Mouse (Mus musculus): ENCODE measurements at regions not wholly inside any gene's neighbourhood (a gene's known extent, or its start where the extent isn't known, plus 50 kb on each side); places are given as distances from the start of the nearest gene placed in this dataset.

DNA sequence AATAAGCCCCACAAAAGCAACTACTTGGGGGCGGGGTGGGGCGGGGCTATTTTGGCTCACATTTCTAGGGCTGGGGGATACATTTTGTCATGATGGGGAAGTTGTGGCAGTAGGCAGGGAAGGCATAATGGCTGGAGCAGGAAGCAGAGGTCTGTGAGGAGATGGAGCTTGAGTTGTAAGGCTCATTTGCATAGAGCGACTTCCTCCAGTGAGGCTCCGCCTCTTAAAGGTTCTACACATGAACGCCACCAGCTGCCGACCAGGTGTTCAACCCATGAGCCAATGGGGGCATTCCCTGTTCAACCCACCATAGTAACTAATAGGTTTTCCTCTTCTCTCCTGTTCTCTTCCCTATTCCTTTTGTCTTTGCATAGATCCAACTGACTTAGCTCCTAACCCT lies 302.1 kb upstream of the 4931429L15Rik start:
- DNase-seq = no peak

DNA sequence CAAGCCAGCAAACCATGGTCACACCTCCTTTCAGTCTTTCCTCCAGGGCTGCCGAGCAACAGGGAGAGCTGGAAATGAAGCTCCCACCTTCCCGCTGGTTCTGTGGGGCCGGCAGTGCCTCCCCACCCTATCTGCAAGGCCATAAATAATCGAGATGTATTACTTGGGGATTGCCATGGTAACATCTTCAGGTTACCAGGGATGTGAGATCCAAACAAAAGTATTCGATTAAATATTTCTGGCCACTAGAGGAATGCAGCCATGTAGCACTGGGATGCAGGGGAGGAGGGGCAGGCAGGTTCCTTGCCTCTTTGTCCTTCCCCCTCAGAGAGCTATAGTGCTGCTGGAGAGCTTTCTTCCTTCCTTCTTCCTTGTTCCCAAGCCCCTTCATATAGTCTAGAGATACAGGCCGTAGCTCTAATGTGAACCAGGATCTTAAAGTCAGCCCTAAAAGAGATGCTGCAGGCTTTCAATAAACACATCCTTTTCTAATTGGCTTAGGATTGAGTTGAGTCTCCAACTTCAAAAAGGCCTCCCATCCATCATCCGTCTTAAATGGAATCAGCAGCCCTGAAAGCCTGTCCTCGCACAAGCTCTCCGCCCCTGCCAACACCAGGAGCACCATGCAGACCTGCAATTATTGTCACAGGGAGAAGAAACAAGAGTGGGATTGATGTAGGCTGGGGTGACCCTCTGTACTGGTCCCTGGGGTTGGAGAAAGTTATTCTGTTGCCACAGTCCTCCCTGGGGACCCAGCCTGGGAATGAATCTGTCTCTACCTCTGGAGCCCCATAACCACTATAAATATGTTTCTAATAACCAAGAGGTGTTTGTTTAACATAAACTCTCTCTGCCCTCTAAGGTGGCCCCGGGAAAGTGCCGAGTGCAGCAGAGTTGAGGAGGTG lies 290.6 kb upstream of the 4931429L15Rik start:
- no peak for DNase-seq

DNA sequence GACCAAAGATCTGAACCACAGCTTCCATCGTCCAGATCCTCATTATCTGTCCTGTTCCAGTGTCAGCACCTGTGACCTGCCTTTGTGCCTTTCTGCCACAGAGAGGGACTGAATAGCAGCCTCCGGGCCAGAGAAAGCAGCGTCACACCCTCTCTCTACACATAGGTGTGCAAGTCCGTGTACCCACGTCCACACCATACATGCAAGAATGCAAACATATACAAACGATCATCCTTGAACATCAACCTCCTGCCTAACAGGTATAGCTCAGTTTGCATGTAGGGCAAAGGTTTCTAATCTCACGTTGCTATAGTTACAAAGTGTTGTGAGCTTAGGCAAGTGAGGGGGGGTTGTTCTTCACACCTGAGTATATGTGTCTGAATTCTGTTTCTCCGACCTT lies 288.9 kb upstream of the 4931429L15Rik start:
- no peak for DNase-seq

DNA sequence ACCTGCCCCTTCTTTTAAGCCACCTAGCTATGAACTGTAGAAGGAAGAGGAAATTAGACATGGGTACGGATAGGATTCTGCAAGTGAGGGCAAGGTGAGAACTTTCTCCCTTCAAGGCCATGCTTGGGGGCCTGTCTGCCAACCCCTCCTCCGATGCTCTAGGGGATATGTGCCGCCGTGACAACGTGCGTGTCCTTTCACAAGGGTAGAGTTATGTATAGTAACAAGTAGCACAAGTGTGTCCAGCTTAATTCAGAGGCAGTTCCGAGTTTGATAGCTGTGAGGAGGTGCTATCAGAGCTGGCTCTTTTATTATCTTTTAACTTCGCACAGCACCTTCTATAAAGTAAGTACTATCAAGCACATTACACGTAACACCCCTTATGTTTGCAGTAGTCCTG lies 281.0 kb upstream of the 4931429L15Rik start:
- DNase-seq = peak; percentile 10

DNA sequence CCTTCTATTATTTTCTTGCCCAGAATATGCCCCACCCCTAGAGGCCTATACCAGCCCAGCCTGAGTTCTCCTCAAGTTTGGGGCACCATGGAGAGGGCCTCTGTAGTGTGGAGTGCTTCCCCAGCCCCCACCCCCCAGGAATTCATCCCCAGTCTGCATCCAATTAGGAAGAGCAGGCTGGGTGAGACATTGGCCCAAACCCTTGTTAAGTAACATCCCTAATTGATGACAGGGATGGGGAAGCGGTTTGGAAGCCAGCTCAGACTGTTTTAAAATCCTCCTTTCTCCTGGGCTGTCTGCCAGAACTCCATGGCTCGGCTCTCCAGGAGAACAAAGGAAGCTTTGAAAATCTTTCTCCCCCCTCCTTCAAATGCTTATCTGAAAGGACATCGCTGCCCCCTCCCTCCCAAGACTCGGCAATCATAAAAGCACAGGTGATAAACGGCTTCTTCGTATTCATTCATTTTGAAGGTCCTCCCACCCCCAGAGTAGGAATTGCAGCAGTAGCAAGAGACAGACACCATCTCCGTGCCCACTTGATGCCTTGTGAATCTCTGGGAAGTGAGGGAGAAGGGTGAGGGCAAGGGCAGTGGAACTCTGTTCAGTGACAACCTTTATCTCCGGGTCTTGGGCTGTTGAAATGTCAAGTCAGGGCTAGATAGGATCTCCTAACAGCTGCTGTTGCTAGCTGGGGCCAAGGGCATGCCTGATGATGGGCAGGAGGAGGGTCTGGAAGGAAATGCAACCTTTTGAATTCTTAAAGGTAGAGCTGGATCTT lies 280.3 kb upstream of the 4931429L15Rik start:
- peak; percentile 38 for DNase-seq

DNA sequence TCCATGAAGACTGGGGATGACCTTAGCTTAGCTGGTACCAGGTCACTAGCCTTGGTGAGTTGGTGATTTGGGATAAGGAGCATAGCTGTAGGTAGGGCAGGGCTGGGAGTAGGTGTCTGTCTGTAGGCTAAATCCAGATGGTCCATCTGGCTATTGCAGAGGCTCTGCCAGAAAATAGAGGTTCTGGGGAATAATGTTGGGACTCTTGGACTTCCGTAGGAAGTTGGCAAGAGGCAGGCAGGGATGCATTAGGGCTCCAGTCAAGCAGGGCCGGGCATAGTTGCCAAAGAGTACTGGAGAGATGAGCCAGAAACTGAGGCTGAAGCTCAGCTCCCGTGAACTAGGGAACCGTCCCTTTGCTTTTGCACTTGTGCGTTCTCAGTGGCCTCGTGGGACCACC lies 278.7 kb upstream of the 4931429L15Rik start:
- peak; percentile 83 for DNase-seq

- peak; percentile 62 for DNase-seq
These were observed 273.7 kb upstream of the 4931429L15Rik start for GRCm38 (mm10) chr9:46593444-46593843.

DNA sequence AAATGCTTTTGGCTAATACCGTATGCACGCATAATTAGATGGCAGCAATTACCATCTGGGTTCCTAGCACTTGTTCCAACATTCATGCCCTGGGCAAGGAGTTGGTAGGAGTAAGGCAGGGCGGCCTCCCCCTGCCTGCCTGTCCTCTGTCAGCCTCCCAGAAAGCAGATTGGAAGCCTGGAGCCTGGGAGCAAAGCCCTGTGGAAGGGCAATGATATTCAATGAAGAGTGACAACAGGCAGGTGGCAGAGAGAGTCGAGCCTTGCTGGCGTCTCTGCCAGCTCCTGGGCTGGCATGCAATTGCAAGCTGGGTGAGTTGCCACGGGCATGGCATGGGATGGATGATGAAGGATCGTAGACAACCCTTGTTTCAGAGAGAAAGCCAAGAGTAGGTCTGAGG lies 273.1 kb upstream of the 4931429L15Rik start:
- DNase-seq = peak; percentile 87

DNA sequence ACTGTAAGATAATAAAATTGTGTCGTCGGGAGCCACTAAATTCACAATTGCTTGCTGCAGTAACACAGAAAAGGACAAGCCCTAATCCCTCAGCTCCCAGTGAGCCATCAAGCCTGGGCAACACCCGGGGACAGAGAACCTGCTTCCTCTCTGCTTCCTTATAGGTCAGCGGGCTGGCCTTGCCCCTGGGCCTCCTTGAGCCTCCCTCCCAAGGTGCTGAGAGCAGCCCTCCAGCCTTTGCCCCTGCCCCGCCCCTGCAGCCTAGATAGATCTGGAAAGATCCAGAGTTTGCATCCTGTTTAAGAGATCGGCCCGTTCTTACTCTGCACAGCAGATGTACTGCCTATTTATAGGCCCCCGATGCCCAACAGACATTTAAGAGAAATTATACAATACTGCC lies 267.0 kb upstream of the 4931429L15Rik start:
- DNase-seq = no peak

GRCm38 (mm10) chr9:46581844-46582243 lies 262.1 kb upstream of the 4931429L15Rik start:
- DNase-seq = no peak

- no peak for DNase-seq
These were observed 242.5 kb upstream of the 4931429L15Rik start for GRCm38 (mm10) chr9:46562301-46562700.

DNA sequence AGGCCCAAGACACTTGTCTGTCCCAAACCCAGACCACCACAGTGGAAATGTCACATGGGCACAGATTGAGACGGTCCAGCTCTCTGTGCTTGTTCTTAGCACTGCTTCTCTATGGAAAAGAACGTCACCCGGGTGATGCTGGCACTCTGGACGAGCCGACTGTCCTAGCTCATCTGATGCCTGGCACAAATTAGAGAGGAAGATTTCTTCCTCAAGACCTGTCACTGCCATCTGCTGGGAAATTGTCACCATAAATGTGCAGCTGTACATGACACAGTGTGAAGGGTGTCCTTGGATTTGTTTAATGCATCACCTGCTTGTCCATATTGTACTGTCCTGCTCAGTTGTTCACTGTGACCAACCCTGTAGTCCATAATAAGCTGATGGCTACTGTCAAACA lies 238.7 kb upstream of the 4931429L15Rik start:
- DNase-seq = peak; percentile 35

GRCm38 (mm10) chr9:46557781-46558180 lies 238.0 kb upstream of the 4931429L15Rik start:
- no peak for DNase-seq

GRCm38 (mm10) chr9:46555156-46555555 lies 235.4 kb upstream of the 4931429L15Rik start:
- no peak for DNase-seq

DNA sequence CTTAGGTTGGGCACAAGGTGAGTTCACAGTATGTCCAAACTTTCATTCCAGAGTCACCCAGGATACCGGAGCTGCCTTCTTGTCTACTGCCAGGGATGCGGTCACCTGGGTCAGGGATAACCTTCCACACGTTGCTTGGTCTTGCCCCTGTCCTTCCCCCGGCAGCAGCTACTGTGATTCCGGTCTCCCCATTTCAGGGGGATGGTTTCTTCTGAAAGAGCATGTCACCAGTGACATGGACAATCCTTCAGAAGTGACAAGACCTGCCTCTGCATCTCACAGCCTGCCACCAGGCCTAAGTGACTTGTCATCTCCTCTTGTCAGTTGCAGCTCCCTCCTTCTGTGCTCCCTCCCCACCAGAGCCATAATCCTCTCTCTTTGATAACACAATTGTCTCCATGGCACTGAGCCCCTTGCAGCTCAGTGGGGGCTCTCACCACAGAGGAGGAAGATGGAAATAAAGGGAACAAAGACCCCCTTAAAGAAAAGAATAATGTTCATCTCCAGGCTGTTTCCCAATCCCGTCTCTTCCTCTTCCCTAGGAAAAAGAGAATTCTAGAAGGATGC lies 234.9 kb upstream of the 4931429L15Rik start:
- DNase-seq = no peak

DNA sequence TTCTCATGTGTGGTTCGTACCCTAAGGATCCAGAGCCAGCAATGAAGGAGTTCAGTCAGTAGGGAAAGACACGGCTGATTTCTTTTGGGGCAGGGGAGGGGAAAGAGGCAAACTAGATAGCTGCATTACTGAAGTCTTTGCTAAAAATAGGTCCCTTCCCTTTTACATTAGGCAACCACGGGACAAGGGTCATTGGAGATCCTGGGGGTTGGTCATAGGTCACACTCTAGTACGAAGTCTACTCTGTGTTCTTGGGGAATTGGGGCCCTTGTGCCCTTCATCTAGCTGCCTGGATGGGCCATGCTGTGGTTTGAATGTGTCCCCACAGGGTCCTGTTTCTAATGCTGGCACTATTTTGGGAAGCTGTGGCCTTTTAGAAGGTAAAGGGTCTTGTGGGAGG lies 229.6 kb upstream of the 4931429L15Rik start:
- no peak for DNase-seq

DNA sequence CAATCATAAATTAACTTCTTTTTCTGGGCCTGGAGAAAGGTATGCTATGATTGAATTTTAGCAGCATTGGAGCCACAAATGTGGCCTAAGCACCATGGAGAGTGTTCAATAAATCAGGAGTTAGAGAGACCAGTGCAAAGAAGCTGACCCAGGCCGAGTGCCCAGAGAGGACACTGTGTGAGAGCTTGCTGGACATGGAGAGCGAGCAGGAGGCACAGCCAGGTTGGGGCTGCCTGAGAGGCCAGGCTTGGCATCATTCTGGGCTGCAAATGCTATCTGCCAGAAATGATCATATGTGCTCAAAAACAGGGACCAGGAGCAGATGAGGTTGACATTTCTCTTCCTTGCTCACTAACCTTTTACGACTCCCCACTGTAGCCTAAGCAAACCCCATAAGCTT lies 224.5 kb upstream of the 4931429L15Rik start:
- DNase-seq = peak; percentile 85

DNA sequence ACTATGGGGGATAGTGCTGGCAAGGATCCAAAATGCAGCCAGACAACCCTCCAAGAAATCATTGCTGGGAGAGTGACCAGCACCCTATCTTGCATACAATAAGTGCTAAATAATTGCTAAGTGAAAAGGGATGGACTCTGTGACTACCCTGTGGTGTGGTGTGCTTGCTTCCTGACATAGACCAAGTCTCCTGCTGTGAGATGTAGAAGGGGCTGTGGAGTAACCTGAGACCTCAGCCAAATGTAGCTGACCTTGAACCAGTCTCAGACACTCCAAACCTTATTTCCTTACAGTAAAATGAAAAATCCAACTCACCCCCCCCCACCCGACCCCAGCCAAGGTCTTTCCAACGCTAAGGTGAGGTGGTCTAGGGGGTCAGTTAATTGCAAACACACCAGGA lies 221.2 kb upstream of the 4931429L15Rik start:
- no peak for DNase-seq

DNA sequence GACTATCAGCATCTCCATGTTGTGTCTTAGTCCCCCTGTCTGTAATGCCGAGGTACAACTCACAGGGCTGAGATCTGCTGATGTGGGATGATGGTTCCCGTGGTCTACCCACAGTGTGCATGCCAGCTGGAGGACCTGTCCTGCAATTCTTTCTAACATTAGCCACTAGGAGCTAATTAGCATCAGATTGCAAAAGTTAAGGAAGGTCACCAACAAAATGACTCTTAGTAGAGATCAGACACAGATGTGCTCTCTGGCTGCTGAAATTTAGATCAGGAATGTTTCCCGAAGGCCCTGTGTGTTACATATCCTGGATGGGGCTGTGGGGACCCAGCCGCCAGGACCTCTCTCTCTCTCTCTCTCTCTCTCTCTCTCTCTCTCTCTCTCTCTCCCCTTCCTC lies 218.8 kb upstream of the 4931429L15Rik start:
- no peak for DNase-seq

GRCm38 (mm10) chr9:46516401-46517130 lies 196.8 kb upstream of the 4931429L15Rik start:
- DNase-seq = no peak

DNA sequence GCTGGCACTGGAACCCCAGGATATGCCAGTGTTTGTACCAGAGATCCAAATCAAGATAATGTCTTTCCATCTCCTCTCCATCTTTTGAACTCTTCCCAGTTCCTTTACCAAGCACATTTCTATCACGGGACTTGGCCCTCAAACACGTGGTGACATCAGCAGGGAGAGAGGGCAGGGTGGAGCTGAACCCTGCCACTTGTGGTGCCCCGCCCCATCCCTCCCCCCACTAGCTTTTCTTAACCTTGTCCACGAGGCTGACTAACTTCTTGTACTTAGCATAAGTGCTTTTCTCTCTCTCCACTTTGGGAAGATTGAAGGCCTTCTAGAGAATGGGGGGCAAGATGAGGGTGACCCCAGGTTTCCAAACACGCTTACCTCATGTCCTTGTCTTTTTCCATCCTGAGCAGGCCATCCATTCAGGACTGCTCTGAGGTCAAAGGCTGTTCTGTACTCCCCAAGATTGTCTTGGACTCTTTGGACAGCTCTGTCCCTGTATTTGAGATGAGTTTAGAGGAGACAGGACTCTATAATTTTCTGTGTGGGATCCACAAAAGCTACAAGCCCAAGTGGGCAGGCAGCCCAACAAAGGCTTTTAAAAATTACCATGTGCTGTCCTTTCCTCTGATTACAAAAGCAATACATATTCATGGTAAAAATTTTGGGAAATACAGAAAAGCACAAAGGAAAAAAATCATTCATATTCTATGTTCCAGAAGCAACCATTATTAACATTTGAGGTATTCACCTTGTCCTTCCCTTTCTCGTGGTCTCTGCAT lies 192.7 kb upstream of the 4931429L15Rik start:
- DNase-seq = no peak

- no peak for DNase-seq
These were observed 191.5 kb upstream of the 4931429L15Rik start for GRCm38 (mm10) chr9:46511307-46511706.

Measured in cerebellum, adult 9-10 months (tissue).